Mouse (Mus musculus): ENCODE results near the gene Gm10665. TPM values are rescaled to one million over a fixed set of nuclear protein-coding genes. Genes with fewer than 3 reads are reported as not detected.

Gene Gm10665
- not detected in 2 replicates for polyA plus RNA-seq (2012; rRNA removed; ENCODE audit: low replicate concordance)

GRCm38 (mm10) chr7:22463975-22464374 is at the start of gene Gm10665:
Gm10665 (minus strand) TSS chr7:22464075.

GRCm38 (mm10) chr7:22499578-22499977 is 35.7 kb upstream of the Gm10665 start, which contains the start of gene Vmn1r151:
Vmn1r151 (minus strand) TSS chr7:22499678.

GRCm38 (mm10) chr7:22438129-22438528 is 25.7 kb downstream of the Gm10665 start, which contains the start of gene Vmn1r149:
Vmn1r149 (minus strand) TSS chr7:22438229.

GRCm38 (mm10) chr7:22413283-22413682 is 50.6 kb downstream of the Gm10665 start, which contains the start of gene Vmn1r148:
Vmn1r148 (plus strand) TSS chr7:22413583.

Other genes starting within 250 kb of the Gm10665 start
- gene Gm8453, start 234.6 kb downstream of the Gm10665 start, polyA plus RNA-seq (2012; rRNA removed; ENCODE audit: low replicate concordance) = not detected in 2 replicates
- gene Gm4187, start 134.4 kb downstream of the Gm10665 start, polyA plus RNA-seq (2012; rRNA removed; ENCODE audit: low replicate concordance) = not detected in 2 replicates
- not detected in 2 replicates for gene Gm8660, start 93.0 kb downstream of the Gm10665 start, polyA plus RNA-seq (2012; rRNA removed; ENCODE audit: low replicate concordance)
- gene Vmn1r148, start 50.5 kb downstream of the Gm10665 start, polyA plus RNA-seq (2012; rRNA removed; ENCODE audit: low replicate concordance) = not detected in 2 replicates
- gene Vmn1r149, start 25.8 kb downstream of the Gm10665 start, polyA plus RNA-seq (2012; rRNA removed; ENCODE audit: low replicate concordance) = not detected in 2 replicates
- not detected in 2 replicates for gene Vmn1r151, start 35.6 kb upstream of the Gm10665 start, polyA plus RNA-seq (2012; rRNA removed; ENCODE audit: low replicate concordance)
- gene Vmn1r152, start 58.9 kb upstream of the Gm10665 start, polyA plus RNA-seq (2012; rRNA removed; ENCODE audit: low replicate concordance) = not detected in 2 replicates
- not detected in 2 replicates for gene Gm8677, start 70.8 kb upstream of the Gm10665 start, polyA plus RNA-seq (2012; rRNA removed; ENCODE audit: low replicate concordance)
- gene Gm4201, start 101.3 kb upstream of the Gm10665 start, polyA plus RNA-seq (2012; rRNA removed; ENCODE audit: low replicate concordance) = not detected in 2 replicates
- not detected in 2 replicates for gene Gm4565, start 124.1 kb upstream of the Gm10665 start, polyA plus RNA-seq (2012; rRNA removed; ENCODE audit: low replicate concordance)
- not detected in 2 replicates for gene Vmn1r155, start 193.9 kb upstream of the Gm10665 start, polyA plus RNA-seq (2012; rRNA removed; ENCODE audit: low replicate concordance)
- not detected in 2 replicates for gene Gm8693, start 228.2 kb upstream of the Gm10665 start, polyA plus RNA-seq (2012; rRNA removed; ENCODE audit: low replicate concordance)

Data from mammary gland, adult 2 months (tissue).